Mouse (Mus musculus) embryonic facial prominence, embryonic 11.5 days (tissue): Measurements from ENCODE around the gene Nek2. TPM values are rescaled to one million over a fixed set of nuclear protein-coding genes. Genes with fewer than 3 reads are reported as not detected.

Experiments
- ATAC-seq: fragments of 200-750 bp; cut with Nextera tagmentation; replicated peaks from 2 replicates; pipeline ENCODE4 v1.8.0; 2017; ENCODE audit warnings: low read depth; ENCODE audit not compliant: insufficient number of reproducible peaks, low FRiP score, low TSS enrichment
- DNase-seq: peaks from one replicate; pipeline ENCODE4 v3.0.0-alpha.2; 2015; ENCODE audit warnings: low spot score
- H3K27ac ChIP-seq: fragments of 300-500 bp; sonication (generic); replicated peaks from 2 replicates; pipeline ENCODE4 v1.5.1; 2014; ENCODE audit warnings: mild to moderate bottlenecking, low read depth, low read length, control low read depth
- H3K27me3 ChIP-seq: fragments of 300-500 bp; sonication (generic); 2 replicates; pipeline ENCODE4 v1.6.1; 2014; ENCODE audit warnings: mild to moderate bottlenecking, low read length, moderate library complexity, mixed read lengths; ENCODE audit not compliant: control insufficient read depth, insufficient read depth
- H3K36me3 ChIP-seq: fragments of 300-500 bp; sonication (generic); replicated peaks from 2 replicates; pipeline ENCODE4 v1.6.1; 2014; ENCODE audit warnings: low read depth, mild to moderate bottlenecking, low read length, moderate library complexity, mixed read lengths; ENCODE audit not compliant: control insufficient read depth, insufficient read depth
- H3K4me1 ChIP-seq: fragments of 300-500 bp; sonication (generic); 2 replicates; pipeline ENCODE4 v1.6.1; 2014; ENCODE audit warnings: low read length, mixed read lengths; ENCODE audit not compliant: control insufficient read depth, insufficient read depth
- H3K4me2 ChIP-seq: fragments of 300-500 bp; sonication (generic); 2 replicates; pipeline ENCODE4 v1.6.1; 2014; ENCODE audit warnings: low read depth, mild to moderate bottlenecking, control low read depth, low read length, moderate library complexity
- H3K4me3 ChIP-seq: fragments of 300-500 bp; sonication (generic); 2 replicates; pipeline ENCODE4 v1.5.1; 2014; ENCODE audit warnings: low read depth, low read length, control low read depth
- H3K9ac ChIP-seq: fragments of 300-500 bp; sonication (generic); replicated peaks from 2 replicates; pipeline ENCODE4 v1.6.1; 2014; ENCODE audit warnings: mild to moderate bottlenecking, control low read depth, low read length
- H3K9me3 ChIP-seq: fragments of 300-500 bp; sonication (generic); replicated peaks from 2 replicates; pipeline ENCODE4 v1.6.1; 2016; ENCODE audit warnings: mild to moderate bottlenecking, low read length, inconsistent platforms, mixed read lengths; ENCODE audit not compliant: control insufficient read depth
- WGBS: fragments of 180-500 bp; shearing (Covaris S2); extraction: QIAGEN DNeasy Blood & Tissue Kit; methylation state at CpG from one replicate; pipeline ENCODE4 v1.1.7; 2014; 5-methylcytosine and 5-hydroxymethylcytosine counted together
- polyA plus RNA-seq: library from polyadenylated mRNA; unstranded; fragments of >200 nt; fragmentation: Nextera tagmentation; extraction: Ambion mirVana; gene quantifications from 2 replicates; pipeline ENCODE4 v1.2.1, GENCODE M21; 2014

Nek2 gene
- polyA plus RNA-seq, 1 experiment from 2014 or later, result 44.5 TPM

- Histone ChIP-seq H3K4me3 (no peak overlapping the region), H3K9me3 (no peaks in the 10 kb centered on the region), H3K27ac (no peak overlapping the region), H3K4me1 (no peaks in the 10 kb centered on the region), H3K9ac (no peak overlapping the region), H3K36me3 (no peaks in the 10 kb centered on the region), H3K4me2 (no peak overlapping the region; the same call in 1 of the 2 replicates), H3K27me3 (no peaks in the 10 kb centered on the region)
- no peak for ATAC-seq
- 72% methylated on average over 10 of the region's 10 CpGs for WGBS
- DNase-seq, result no peak
Measured at GRCm38 (mm10) chr1:191855136-191855878, 34.1 kb downstream of the Nek2 start.

- DNase-seq (no peak), ATAC-seq (no peak)
- no peak overlapping the region for H3K27ac ChIP-seq
- no peak overlapping the region for H3K4me2 ChIP-seq
- H3K27me3 ChIP-seq, result no peaks in the 10 kb centered on the region
- WGBS, result 77% methylated on average over 5 of the region's 5 CpGs
- H3K9me3 ChIP-seq, result no peaks in the 10 kb centered on the region
- no peak overlapping the region for H3K9ac ChIP-seq
- H3K4me3 ChIP-seq, result no peak overlapping the region
- no peaks in the 10 kb centered on the region for H3K36me3 ChIP-seq
- H3K4me1 ChIP-seq, result no peaks in the 10 kb centered on the region
Measured at GRCm38 (mm10) chr1:191856886-191857651, 35.8 kb downstream of the Nek2 start.

GRCm38 (mm10) chr1:191858136-191858535, 36.9 kb downstream of the Nek2 start:
- H3K9ac ChIP-seq, result no peak overlapping the region
- ATAC-seq (no peak), DNase-seq (no peak)
- H3K36me3 ChIP-seq, result no peaks in the 10 kb centered on the region
- no peak overlapping the region for H3K27ac ChIP-seq
- no peaks in the 10 kb centered on the region for H3K9me3 ChIP-seq
- no peak overlapping the region for H3K4me2 ChIP-seq
- no peak overlapping the region for H3K4me3 ChIP-seq
- no peaks in the 10 kb centered on the region for H3K4me1 ChIP-seq
- no peaks in the 10 kb centered on the region for H3K27me3 ChIP-seq

GRCm38 (mm10) chr1:191859847-191860246, 38.6 kb downstream of the Nek2 start:
- DNase-seq (no peak), ATAC-seq (no peak)
- H3K27me3 ChIP-seq, result no peaks in the 10 kb centered on the region
- H3K36me3 ChIP-seq, result no peaks in the 10 kb centered on the region
- 85% methylated on average over 3 of the region's 3 CpGs for WGBS
- H3K4me2 ChIP-seq, result no peak overlapping the region
- H3K9me3 ChIP-seq, result no peaks in the 10 kb centered on the region
- no peak overlapping the region for H3K9ac ChIP-seq
- no peaks in the 10 kb centered on the region for H3K4me1 ChIP-seq
- no peak overlapping the region for H3K27ac ChIP-seq
- no peak overlapping the region for H3K4me3 ChIP-seq

- DNase-seq (no peak), ATAC-seq (no peak)
- Histone ChIP-seq H3K36me3 (no peaks in the 10 kb centered on the region), H3K27ac (no peak overlapping the region), H3K27me3 (no peaks in the 10 kb centered on the region), H3K4me1 (no peaks in the 10 kb centered on the region), H3K4me3 (no peak overlapping the region), H3K4me2 (no peak overlapping the region), H3K9ac (no peak overlapping the region), H3K9me3 (no peaks in the 10 kb centered on the region)
- 82% methylated on average over 5 of the region's 5 CpGs for WGBS
Measured at GRCm38 (mm10) chr1:191861247-191861646, 40.0 kb downstream of the Nek2 start.

- no peaks in the 10 kb centered on the region for H3K9me3 ChIP-seq
- no peak overlapping the region for H3K4me2 ChIP-seq
- no peaks in the 10 kb centered on the region for H3K36me3 ChIP-seq
- no peaks in the 10 kb centered on the region for H3K4me1 ChIP-seq
- H3K4me3 ChIP-seq, result no peak overlapping the region
- H3K27me3 ChIP-seq, result no peaks in the 10 kb centered on the region
- 72% methylated on average over 4 of the region's 4 CpGs for WGBS
- DNase-seq (no peak), ATAC-seq (no peak)
- H3K27ac ChIP-seq, result no peak overlapping the region
- no peak overlapping the region for H3K9ac ChIP-seq
Measured at GRCm38 (mm10) chr1:191863833-191864550, 42.7 kb downstream of the Nek2 start.

GRCm38 (mm10) chr1:191864551-191865027, 43.3 kb downstream of the Nek2 start:
- ATAC-seq (no peak), DNase-seq (no peak)
- Histone ChIP-seq H3K4me1 (no peaks in the 10 kb centered on the region), H3K27ac (no peak overlapping the region), H3K4me3 (no peak overlapping the region), H3K27me3 (no peaks in the 10 kb centered on the region), H3K9me3 (no peaks in the 10 kb centered on the region), H3K4me2 (no peak overlapping the region), H3K9ac (no peak overlapping the region), H3K36me3 (no peaks in the 10 kb centered on the region)
- WGBS, result 84% methylated on average over 8 of the region's 8 CpGs
